Mouse (Mus musculus): ENCODE data around the gene Pip4k2a.

GRCm38 (mm10) chr2:18965950-18966349 lies 32.0 kb downstream of the Pip4k2a start:
- no peak for TF ChIP-seq POLR2A (IDR thresholded peaks at IDR 0.05; ENCODE audit: borderline replicate concordance, insufficient read depth, low read length)
- TF ChIP-seq CTCF (IDR thresholded peaks at IDR 0.05; ENCODE audit: borderline replicate concordance, insufficient read depth, low read depth, low read length): no peak
